Mouse (Mus musculus) left cerebral cortex, adult 8-10 months (tissue): ENCODE data around the gene Ttc8. TPM values are rescaled to one million over a fixed set of nuclear protein-coding genes. Genes with fewer than 3 reads are reported as not detected.

ENCODE experiments used
- DNase-seq, 2 experiments: peaks; one replicate each; pipeline ENCODE4 v3.0.0; 2022; ENCODE audit warnings: low spot score in 2 of 2
- total RNA-seq, 4 experiments: library from RNA; stranded (reverse); gene quantifications; 2 replicates each; pipeline ENCODE4 v1.2.4; 2022

Gene Ttc8
- total RNA-seq, 4 experiments from 2014 or later = 36.2 to 50.8 (median 38.4) TPM

- DNase-seq = peak in 1 of 2 experiments; percentile 62
Measured at GRCm38 (mm10) chr12:99028665-99029064, 108.3 kb downstream of the Ttc8 start.

- no peak for DNase-seq
Measured at GRCm38 (mm10) chr12:99030022-99030421, 109.6 kb downstream of the Ttc8 start.

Other genes with a start within 250 kb of the Ttc8 start
- gene Ptpn21, start 183.2 kb upstream of the Ttc8 start, total RNA-seq = 10 to 100 TPM in 2 of 4 experiments, 1 to 10 TPM in 2; 8.3 to 10.9 (median 9.9) TPM
- 100 to 1,000 TPM; 100 to 108 (median 104) TPM for gene Zc3h14, start 173.6 kb upstream of the Ttc8 start, total RNA-seq
- gene Eml5, start 19.1 kb upstream of the Ttc8 start, total RNA-seq = 10 to 100 TPM; 61.4 to 70.2 (median 66.7) TPM